Mouse (Mus musculus) heart, embryonic 15.5 days (tissue): Measurements from ENCODE around the gene Chmp5. TPM values are rescaled to one million over a fixed set of nuclear protein-coding genes. Genes with fewer than 3 reads are reported as not detected.

Experiments used
- ATAC-seq: fragments of 200-750 bp; cut with Nextera tagmentation; replicated peaks from 2 replicates; pipeline ENCODE4 v1.8.0; 2017; ENCODE audit warnings: low read depth, moderate TSS enrichment; ENCODE audit not compliant: insufficient number of reproducible peaks, insufficient read depth, low FRiP score
- H3K27ac ChIP-seq: fragments of 300-500 bp; sonication (generic); 2 replicates; pipeline ENCODE4 v1.5.1; 2015; ENCODE audit warnings: mild to moderate bottlenecking, inconsistent platforms
- H3K27me3 ChIP-seq: fragments of 300-500 bp; sonication (generic); 2 replicates; pipeline ENCODE4 v1.6.1; 2015; ENCODE audit warnings: inconsistent platforms
- H3K36me3 ChIP-seq: fragments of 300-500 bp; sonication (generic); 2 replicates; pipeline ENCODE4 v1.6.1; 2015; ENCODE audit warnings: mild to moderate bottlenecking, inconsistent platforms
- H3K4me1 ChIP-seq: fragments of 300-500 bp; sonication (generic); replicated peaks from 2 replicates; pipeline ENCODE4 v1.6.1; 2015; ENCODE audit warnings: inconsistent platforms
- H3K4me2 ChIP-seq: fragments of 300-500 bp; sonication (generic); 2 replicates; pipeline ENCODE4 v1.6.1; 2015; ENCODE audit warnings: inconsistent platforms, mild to moderate bottlenecking, moderate library complexity
- H3K4me3 ChIP-seq: fragments of 300-500 bp; sonication (generic); 2 replicates; pipeline ENCODE4 v1.5.1; 2015; ENCODE audit warnings: mild to moderate bottlenecking, inconsistent platforms
- H3K9ac ChIP-seq: fragments of 300-500 bp; sonication (generic); 2 replicates; pipeline ENCODE4 v1.6.1; 2015; ENCODE audit warnings: mild to moderate bottlenecking, inconsistent platforms
- H3K9me3 ChIP-seq: fragments of 300-500 bp; sonication (generic); replicated peaks from 2 replicates; pipeline ENCODE4 v1.6.1; 2016; ENCODE audit warnings: inconsistent platforms
- WGBS: fragments of 180-500 bp; shearing (Covaris S2); methylation state at CpG from one replicate; pipeline ENCODE4 v1.1.7; 2015; ENCODE audit warnings: mixed read lengths; 5-methylcytosine and 5-hydroxymethylcytosine counted together
- polyA plus RNA-seq: library from polyadenylated mRNA; unstranded; fragments of >200 nt; fragmentation: Nextera tagmentation; extraction: Ambion mirVana; gene quantifications from 2 replicates; pipeline ENCODE4 v1.2.1, GENCODE M21; 2015

Gene Chmp5
- polyA plus RNA-seq, 1 experiment from 2014 or later = 73.8 TPM

DNA sequence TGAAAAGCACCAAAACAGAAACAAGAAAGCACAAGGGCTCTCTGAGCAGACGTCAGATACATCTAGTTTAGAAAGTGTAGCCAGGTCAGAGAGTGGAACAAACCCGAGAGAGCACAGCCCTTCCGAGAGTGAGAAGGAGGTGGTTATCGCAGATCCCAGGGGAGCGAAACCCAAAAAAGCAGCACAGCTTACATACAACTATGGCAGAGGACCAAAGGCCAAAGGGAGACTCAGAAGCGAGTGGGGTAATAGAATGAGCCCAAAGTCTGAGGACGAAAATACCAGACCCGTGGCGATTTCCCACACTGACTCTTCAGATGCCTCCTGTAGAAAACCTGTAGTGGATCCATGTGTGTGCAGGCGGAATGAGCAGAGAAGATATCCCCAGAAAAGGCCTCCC, 28.4 kb downstream of the Chmp5 start:
- Histone ChIP-seq H3K4me2 (no peak overlapping the region), H3K4me1 (peaks cover 18% of the 10 kb centered on the region; the same call in 1 of the 2 replicates), H3K9me3 (no peaks in the 10 kb centered on the region), H3K36me3 (peaks cover 42% of the 10 kb centered on the region), H3K9ac (no peak overlapping the region), H3K27me3 (no peaks in the 10 kb centered on the region), H3K27ac (no peak overlapping the region), H3K4me3 (no peak overlapping the region)
- WGBS = 92% methylated on average over 10 of the region's 10 CpGs
- ATAC-seq = no peak

DNA sequence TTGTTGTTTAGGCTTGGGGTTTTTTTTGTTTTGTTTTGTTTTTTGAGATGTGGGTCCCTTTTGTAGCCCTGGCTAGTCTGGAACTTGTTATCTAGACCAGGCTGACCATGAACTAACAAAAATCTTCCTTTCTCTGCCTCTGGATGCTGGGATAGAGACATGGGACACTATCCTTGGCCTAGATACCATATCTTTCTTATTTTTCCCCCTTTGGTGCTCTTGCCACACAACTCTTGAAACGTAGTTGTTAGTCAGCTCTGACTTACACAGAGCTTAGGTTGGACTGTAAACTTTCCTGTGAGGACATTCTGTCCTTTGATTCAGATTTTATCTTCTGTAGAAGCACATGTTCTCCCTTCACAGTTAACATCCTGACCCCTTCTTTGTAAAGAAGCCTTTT, 31.2 kb downstream of the Chmp5 start:
- Histone ChIP-seq H3K4me3 (no peak overlapping the region), H3K9ac (no peak overlapping the region), H3K9me3 (no peaks in the 10 kb centered on the region), H3K4me1 (peaks cover 9% of the 10 kb centered on the region), H3K27me3 (no peaks in the 10 kb centered on the region), H3K27ac (no peak overlapping the region), H3K36me3 (peaks cover 47% of the 10 kb centered on the region), H3K4me2 (no peak overlapping the region)
- no peak for ATAC-seq
- WGBS = 89% methylated on average over 1 of the region's 1 CpGs

DNA sequence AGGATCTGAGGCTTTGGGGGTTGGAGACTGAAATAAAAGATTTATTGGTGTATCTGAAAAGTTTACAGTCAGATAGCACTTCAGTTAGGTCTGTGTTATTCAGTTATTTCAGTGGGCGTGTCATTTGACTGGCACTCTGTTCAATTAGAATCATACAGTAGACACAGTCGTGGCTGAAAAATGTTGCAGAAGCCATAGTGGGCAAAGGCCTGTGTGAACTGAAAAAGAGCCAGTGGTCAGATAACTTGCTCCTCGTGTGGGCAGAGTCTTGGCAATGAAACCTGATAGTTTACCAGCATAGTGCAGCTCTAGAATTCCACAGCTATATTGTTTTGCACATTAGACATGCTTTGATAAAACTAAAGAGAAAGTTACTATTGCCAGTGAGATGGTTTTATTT, 34.3 kb downstream of the Chmp5 start:
- Histone ChIP-seq H3K4me3 (no peak overlapping the region), H3K36me3 (peaks cover 60% of the 10 kb centered on the region), H3K27me3 (no peaks in the 10 kb centered on the region), H3K9me3 (no peaks in the 10 kb centered on the region), H3K9ac (no peak overlapping the region), H3K4me1 (peaks cover 9% of the 10 kb centered on the region), H3K27ac (no peak overlapping the region), H3K4me2 (no peak overlapping the region)
- 65% methylated on average over 3 of the region's 3 CpGs for WGBS
- ATAC-seq = no peak

DNA sequence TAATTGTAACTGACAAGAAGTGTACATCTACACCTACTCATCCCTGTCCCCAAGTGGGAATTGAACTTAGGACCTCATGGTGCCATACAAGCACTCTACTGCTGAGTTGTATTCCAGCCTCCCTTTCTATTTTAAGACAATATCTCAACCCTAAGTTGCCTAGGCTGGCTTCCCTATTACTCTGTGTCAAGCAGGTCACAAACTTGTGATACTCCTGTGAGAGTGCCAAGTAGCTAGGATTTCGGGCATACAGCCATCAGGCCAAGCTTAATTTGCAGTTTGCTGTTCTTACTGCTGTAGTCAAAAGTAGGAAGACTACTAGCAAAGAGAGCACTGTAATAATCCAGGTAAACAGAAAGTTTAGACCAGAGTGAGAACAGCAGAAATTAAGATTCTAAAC, 35.5 kb downstream of the Chmp5 start:
- H3K9ac ChIP-seq = no peak overlapping the region
- no peak for ATAC-seq
- no peaks in the 10 kb centered on the region for H3K9me3 ChIP-seq
- no peaks in the 10 kb centered on the region for H3K27me3 ChIP-seq
- H3K4me3 ChIP-seq = no peak overlapping the region
- peaks cover 58% of the 10 kb centered on the region for H3K36me3 ChIP-seq
- H3K4me1 ChIP-seq = peaks cover 9% of the 10 kb centered on the region
- H3K27ac ChIP-seq = peak overlapping the region; percentile 46; the same call in 1 of the 2 replicates
- 55% methylated on average over 1 of the region's 1 CpGs for WGBS
- H3K4me2 ChIP-seq = no peak overlapping the region

DNA sequence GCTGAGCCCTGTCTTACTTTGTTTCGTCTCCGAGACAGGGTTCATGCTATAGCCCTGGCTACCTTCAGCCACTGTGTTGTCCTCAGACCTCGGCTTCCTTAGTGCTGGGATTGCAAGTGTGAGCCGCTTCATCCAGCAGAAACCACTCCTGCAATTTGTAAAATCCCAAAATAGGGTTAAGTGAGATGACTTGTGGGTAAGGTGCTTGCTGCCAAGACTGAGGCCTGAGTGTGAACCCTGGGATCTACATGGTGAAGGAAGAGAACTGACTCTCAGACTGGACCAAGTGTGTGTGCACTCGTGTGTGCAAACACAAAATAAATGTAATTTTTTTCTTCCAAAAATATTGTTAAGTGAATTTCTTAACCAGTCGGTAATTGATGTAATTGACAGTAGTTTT, 41.4 kb downstream of the Chmp5 start:
- no peaks in the 10 kb centered on the region for H3K4me1 ChIP-seq
- no peak overlapping the region for H3K4me2 ChIP-seq
- no peaks in the 10 kb centered on the region for H3K27me3 ChIP-seq
- no peaks in the 10 kb centered on the region for H3K9me3 ChIP-seq
- no peak overlapping the region for H3K27ac ChIP-seq
- WGBS = 85% methylated on average over 6 of the region's 6 CpGs
- peaks cover 89% of the 10 kb centered on the region for H3K36me3 ChIP-seq
- ATAC-seq = no peak
- no peak overlapping the region for H3K4me3 ChIP-seq
- no peak overlapping the region for H3K9ac ChIP-seq

DNA sequence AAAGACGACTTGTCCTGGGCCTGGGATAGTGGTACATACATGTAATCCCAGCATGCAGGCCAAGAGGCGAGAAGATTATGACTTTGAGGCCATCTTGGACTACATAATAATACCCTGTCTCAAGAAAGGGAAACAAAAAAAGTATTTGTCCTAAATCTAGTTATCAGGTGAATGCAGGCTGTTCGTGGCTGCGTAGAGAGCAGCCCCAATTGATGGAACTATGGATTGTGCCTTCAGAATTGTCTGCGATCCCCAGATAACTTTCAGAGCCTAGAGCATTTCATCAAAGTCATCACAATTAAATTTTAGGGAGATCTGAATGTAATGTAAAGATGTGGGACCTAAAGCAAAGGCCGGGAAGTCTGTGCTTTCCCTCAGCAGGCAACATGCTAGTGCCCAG, 48.1 kb downstream of the Chmp5 start:
- Histone ChIP-seq H3K9ac (no peak overlapping the region), H3K27me3 (no peaks in the 10 kb centered on the region), H3K4me1 (no peaks in the 10 kb centered on the region), H3K36me3 (peaks cover 95% of the 10 kb centered on the region), H3K4me2 (no peak overlapping the region), H3K9me3 (no peaks in the 10 kb centered on the region), H3K4me3 (no peak overlapping the region), H3K27ac (no peak overlapping the region)
- 94% methylated on average over 6 of the region's 6 CpGs for WGBS
- no peak for ATAC-seq

DNA sequence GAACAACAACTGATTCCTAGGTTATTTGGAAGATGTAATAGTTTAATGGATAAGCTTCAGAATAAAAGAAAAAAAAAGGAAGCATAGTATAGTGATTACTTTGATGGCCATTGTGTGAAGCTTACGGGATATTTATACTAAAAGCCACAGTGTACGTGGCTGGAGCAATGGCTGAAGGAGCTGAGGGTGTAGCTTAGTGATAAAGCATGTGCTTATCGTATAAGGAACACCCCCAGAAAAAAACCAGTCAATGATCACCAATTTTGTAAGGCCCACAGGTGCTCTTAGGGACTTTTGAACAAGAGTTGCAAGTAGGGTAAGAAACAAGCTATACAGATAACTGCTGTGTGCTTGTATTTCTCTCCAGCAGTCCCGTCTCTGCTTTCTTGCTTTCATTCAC, 49.7 kb downstream of the Chmp5 start:
- Histone ChIP-seq H3K36me3 (peaks cover 94% of the 10 kb centered on the region), H3K9me3 (no peaks in the 10 kb centered on the region), H3K9ac (no peak overlapping the region), H3K4me1 (no peaks in the 10 kb centered on the region), H3K27me3 (no peaks in the 10 kb centered on the region), H3K27ac (no peak overlapping the region), H3K4me2 (no peak overlapping the region), H3K4me3 (no peak overlapping the region)
- ATAC-seq = no peak
- 94% methylated on average over 4 of the region's 4 CpGs for WGBS

DNA sequence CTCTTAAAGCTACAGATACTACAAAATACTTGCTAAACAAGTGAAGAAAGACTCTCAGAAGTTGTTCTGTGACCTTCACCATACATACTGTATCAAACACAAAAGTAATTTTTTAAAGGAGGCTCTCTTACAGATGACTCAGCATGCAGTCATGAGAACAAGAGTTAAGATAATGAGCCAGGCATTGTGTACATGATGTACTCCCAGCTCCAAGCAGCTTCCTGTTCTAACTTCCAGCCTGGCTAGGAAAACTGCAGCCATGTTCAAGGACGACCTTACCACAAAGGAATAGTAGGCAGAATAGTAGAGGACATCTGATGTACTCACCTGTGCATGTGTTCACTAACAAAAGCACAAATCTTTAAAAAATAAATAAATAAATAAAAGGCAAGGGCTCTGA, 52.1 kb downstream of the Chmp5 start:
- peaks cover 96% of the 10 kb centered on the region for H3K36me3 ChIP-seq
- no peak for ATAC-seq
- no peak overlapping the region for H3K4me3 ChIP-seq
- H3K9me3 ChIP-seq = no peaks in the 10 kb centered on the region
- no peak overlapping the region for H3K9ac ChIP-seq
- H3K27ac ChIP-seq = no peak overlapping the region
- no peak overlapping the region for H3K4me2 ChIP-seq
- 71% methylated on average over 1 of the region's 1 CpGs for WGBS
- no peaks in the 10 kb centered on the region for H3K27me3 ChIP-seq
- H3K4me1 ChIP-seq = no peaks in the 10 kb centered on the region

DNA sequence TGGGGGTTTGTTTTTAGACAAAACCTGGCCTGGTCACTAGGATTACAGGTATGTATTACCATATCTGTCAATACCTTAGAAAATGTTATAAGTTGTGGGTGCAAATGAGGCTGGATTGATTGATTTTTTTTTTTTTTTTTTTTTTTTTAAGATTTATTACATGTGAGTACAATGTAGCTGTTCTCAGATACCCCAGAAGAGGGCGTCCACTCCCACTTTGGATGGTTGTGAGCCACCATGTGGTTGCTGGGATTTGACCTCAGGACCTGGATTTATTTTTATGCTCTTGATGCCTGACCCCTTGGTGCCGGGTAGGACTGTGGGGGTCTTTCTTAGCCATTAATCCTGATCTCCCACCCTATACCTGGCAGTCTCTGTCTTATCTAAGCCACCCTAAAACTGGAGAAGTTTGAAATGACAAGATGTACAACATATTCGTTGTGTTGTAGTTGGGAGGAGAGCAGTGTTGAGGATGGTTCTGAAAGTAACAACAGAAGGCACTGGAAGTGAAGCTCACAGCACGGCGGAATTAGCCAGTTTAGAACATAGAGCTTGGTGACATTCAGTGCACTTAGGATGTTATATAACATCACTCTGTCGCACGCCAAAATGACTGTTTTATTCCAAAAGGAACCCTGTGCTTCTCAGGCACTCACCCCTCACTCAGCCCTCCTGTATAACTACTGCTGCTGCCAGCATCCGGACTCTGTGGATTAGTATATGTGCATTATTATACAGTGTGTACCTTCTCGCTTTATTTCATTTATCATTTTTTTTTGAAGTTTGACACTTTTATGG, 52.8 kb downstream of the Chmp5 start:
- H3K9me3 ChIP-seq = no peaks in the 10 kb centered on the region
- H3K4me2 ChIP-seq = no peak overlapping the region
- no peak overlapping the region for H3K4me3 ChIP-seq
- no peak overlapping the region for H3K9ac ChIP-seq
- H3K27me3 ChIP-seq = no peaks in the 10 kb centered on the region
- WGBS = 86% methylated on average over 9 of the region's 9 CpGs
- no peaks in the 10 kb centered on the region for H3K4me1 ChIP-seq
- ATAC-seq = no peak
- no peak overlapping the region for H3K27ac ChIP-seq
- H3K36me3 ChIP-seq = peaks cover 92% of the 10 kb centered on the region

DNA sequence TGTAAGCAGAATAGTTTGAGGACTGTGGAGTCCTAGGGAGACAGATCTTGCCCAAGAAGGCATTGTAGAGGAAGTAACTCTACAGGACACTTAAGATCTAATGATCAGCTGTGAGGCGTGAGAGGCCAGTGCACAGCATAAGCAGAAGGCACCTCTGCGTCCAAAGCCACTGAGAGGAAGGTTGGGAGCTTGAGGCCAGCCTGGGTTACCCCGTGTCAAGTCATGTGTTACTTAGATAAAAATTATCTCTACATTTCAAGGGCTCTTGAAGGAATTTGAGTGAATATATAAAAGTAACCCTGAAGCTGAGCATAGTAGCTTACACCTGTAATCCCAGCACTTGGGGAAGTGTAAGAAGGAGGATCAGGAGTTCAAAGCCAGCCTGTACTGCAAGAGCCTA, 65.1 kb downstream of the Chmp5 start:
- Histone ChIP-seq H3K4me2 (no peak overlapping the region), H3K4me1 (no peaks in the 10 kb centered on the region), H3K27ac (no peak overlapping the region), H3K27me3 (no peaks in the 10 kb centered on the region), H3K9ac (no peak overlapping the region), H3K9me3 (no peaks in the 10 kb centered on the region), H3K4me3 (no peak overlapping the region), H3K36me3 (peaks cover 76% of the 10 kb centered on the region)
- WGBS = 86% methylated on average over 3 of the region's 3 CpGs
- no peak for ATAC-seq
